Mouse (Mus musculus) R1 (cell line): ENCODE data around the gene Zfp579.

Source experiments
- DNase-seq: peaks from one replicate; pipeline ENCODE4 v3.0.0-alpha.2; 2018; ENCODE audit warnings: low read depth, low spot score

The Zfp579 gene

DNA sequence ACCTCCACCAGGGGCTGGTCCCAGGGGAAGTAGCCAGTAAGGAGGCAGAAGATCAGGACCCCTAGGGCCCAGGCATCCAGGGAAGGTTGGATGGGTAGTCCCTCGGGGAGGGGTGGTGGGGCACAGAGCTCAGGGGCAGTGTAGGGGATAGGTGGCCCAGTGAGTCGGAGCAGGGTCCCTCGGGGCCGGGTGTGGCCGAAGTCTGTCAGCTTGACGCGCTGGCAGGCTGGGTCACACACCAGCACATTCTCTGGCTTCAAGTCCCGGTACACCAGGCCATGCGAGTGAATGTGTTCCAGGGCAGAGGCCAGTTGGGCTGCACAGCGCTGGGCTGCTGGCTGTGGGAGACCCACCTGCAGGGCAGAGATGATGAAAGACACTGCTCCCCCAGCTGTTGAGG is 38.6 kb downstream of the Zfp579 start:
- no peak for DNase-seq

- DNase-seq, result no peak
These were observed 42.0 kb downstream of the Zfp579 start for GRCm38 (mm10) chr7:4953815-4954445.

DNA sequence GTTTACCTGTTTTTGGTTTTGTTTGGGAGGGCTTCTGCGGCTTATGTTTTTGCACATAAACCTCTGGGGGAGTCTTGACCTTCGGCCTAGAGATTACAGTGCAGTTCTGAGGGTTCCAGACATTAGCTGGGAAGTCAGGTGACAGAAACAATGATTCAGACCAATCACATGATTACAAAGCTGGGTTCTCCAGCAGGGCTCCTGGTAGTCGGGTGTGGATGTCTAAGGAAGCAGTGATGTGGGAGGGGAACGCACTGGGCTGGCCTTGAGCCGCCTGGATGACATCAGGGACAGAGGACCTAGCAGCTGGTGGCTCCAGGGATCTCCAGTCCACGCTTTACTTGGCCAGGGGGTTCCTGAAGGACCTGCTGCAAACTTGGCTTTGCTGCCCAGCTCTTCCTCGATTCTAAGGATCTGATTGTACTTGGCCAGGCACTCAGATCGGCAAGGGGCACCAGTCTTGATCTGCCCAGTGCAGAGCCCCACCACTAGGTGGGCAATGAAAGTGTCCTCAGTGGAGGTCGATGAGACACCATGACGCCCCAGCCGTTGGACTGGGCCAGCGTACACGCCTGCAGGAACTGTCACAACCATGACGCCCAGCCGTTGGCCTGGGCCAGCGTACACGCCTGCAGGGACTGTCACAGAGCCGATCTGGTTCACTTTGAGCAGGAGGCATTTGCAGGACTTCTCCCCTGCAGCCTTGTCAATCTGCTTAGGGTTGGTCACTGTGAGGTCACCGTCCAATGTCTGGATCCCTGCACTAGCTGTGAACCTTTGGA is 45.2 kb downstream of the Zfp579 start:
- DNase-seq, result peak; percentile 26

DNA sequence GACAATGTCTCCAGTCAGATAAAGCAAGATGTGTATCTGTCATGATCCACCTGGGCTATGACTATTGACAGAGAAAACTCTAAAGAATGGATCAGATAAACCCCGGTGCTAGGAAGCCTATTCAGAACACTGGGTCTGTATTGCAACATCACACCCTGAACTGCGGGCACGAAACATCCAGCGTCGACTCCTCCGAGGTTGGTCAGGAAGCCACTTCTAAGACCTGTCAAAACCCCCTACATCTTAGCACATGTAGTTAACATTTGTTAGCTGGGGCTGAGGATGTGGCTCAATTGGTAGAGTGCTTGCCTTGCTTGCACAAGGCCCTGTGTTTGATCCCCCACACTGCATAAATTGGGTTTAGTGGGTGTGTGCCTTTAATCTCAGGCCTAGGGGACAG is 47.6 kb downstream of the Zfp579 start:
- no peak for DNase-seq

GRCm38 (mm10) chr7:4947855-4948254 is 48.1 kb downstream of the Zfp579 start:
- no peak for DNase-seq

GRCm38 (mm10) chr7:4943223-4943815 is 52.6 kb downstream of the Zfp579 start:
- peak; percentile 94 for DNase-seq

GRCm38 (mm10) chr7:4942673-4943072 is 53.3 kb downstream of the Zfp579 start:
- no peak for DNase-seq

DNA sequence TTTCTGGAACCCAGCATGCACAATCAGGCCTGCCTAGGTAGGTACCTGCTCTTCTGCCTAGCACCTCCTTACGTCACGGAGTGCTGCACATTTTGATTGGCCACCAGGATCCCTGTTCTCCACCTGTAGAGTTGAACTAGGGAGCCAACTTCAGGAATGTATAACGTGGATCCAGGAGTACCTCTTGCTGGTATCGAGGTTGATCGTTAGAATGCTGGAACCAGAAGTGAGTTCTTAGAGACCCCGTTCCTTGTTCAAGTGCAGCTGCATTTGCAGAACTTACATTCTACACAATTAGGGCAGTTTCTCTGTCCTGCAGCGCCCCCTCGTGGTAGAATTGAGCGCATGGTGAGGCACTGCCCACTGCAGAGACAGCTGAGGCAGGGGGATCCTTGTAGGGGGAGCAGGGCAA is 55.9 kb downstream of the Zfp579 start:
- peak; percentile 90 for DNase-seq

- DNase-seq, result peak; percentile 74
These were observed 57.5 kb downstream of the Zfp579 start for GRCm38 (mm10) chr7:4938456-4938855.

GRCm38 (mm10) chr7:4937392-4937791 is 58.6 kb downstream of the Zfp579 start:
- DNase-seq, result no peak

- DNase-seq, result no peak
These were observed 59.1 kb downstream of the Zfp579 start for GRCm38 (mm10) chr7:4936832-4937231.

DNA sequence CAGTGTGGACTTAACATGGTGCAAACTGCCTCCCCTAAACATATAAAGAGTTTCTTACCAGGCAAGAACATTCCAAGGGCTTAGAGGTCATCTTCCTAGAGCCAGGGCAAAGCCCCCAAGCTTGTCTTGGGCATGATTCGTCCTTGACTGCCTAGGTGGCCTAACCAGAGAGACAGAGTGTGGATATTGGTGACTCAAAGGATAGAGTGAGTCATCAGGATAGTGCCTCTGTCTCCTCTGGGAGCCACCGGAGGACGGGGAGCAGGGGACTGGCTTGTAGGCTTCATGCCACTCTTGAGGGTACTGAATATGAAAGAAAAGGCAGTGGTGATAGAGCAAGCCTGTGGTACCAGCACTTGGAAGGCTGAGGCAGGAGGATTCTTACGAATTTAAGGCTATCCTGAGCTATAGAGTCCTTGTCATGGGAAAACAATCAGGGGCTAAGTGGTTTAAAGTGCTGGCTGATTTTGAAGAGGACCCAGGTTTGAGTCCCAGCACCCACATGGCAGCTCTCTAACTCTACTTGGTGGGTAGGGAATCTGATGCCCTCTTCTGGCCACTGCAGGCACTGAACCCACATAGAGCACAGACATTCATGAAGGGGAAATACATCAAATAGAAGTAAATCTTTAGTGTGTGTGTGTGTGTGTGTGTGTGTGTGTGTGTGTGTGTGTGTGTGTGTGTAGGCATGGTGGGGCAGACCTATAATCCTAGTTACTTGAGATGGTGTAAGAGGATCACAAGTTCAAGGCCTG is 61.6 kb downstream of the Zfp579 start:
- peak; percentile 54 for DNase-seq
